Mouse (Mus musculus): ENCODE data around the gene Ccl28. TPM values are rescaled to one million over a fixed set of nuclear protein-coding genes. Genes with fewer than 3 reads are reported as not detected.

Ccl28 gene
- total and polyA plus RNA-seq, 2 experiments from 2014 or later, result 0.05 TPM; not detected in 1

- H3K4me1 ChIP-seq (ENCODE audit: control insufficient read depth, insufficient read depth), result no peaks in the 10 kb centered on the region
- H3K27me3 ChIP-seq (ENCODE audit: control insufficient read depth, insufficient read depth, low read length), result no peaks in the 10 kb centered on the region
- no peak for DNase-seq (ENCODE audit: low spot score)
- no peaks in the 10 kb centered on the region for H3K9me3 ChIP-seq (replicated peaks; ENCODE audit: control insufficient read depth, low read length)
- ATAC-seq (ENCODE audit: insufficient read depth, low read depth), result no peak
- no peak overlapping the region for H3K4me3 ChIP-seq (ENCODE audit: low read depth, low read length)
- 45% methylated on average over 2 of the region's 2 CpGs for WGBS
- no peak overlapping the region for H3K27ac ChIP-seq (ENCODE audit: low read depth)
- H3K36me3 ChIP-seq (replicated peaks; ENCODE audit: control insufficient read depth, insufficient read depth, low read length), result no peaks in the 10 kb centered on the region
- H3K4me2 ChIP-seq (ENCODE audit: low read depth, low read length), result no peak overlapping the region
- no peak overlapping the region for H3K9ac ChIP-seq (replicated peaks; ENCODE audit: low read depth, low read length)
- no peak for TF ChIP-seq CTCF (IDR thresholded peaks at IDR 0.05; ENCODE audit: low read depth)
- no peak for TF ChIP-seq EP300 (IDR thresholded peaks at IDR 0.05; ENCODE audit: low read depth)
These were observed 11.9 kb downstream of the Ccl28 start for GRCm38 (mm10) chr13:119635496-119635895.

- H3K27me3 ChIP-seq (ENCODE audit: control insufficient read depth, insufficient read depth, low read length), result no peaks in the 10 kb centered on the region
- no peak overlapping the region for H3K27ac ChIP-seq (ENCODE audit: low read depth)
- no peak overlapping the region for H3K9ac ChIP-seq (replicated peaks; ENCODE audit: low read depth, low read length)
- no peak overlapping the region for H3K4me2 ChIP-seq (ENCODE audit: low read depth, low read length)
- H3K4me3 ChIP-seq (ENCODE audit: low read depth, low read length), result no peak overlapping the region
- WGBS, result 64% methylated on average over 4 of the region's 4 CpGs
- no peak for DNase-seq (ENCODE audit: low spot score)
- TF ChIP-seq CTCF (IDR thresholded peaks at IDR 0.05; ENCODE audit: low read depth) (no peak), EP300 (IDR thresholded peaks at IDR 0.05; ENCODE audit: low read depth) (no peak)
- no peaks in the 10 kb centered on the region for H3K4me1 ChIP-seq (ENCODE audit: control insufficient read depth, insufficient read depth)
- H3K36me3 ChIP-seq (replicated peaks; ENCODE audit: control insufficient read depth, insufficient read depth, low read length), result no peaks in the 10 kb centered on the region
- no peaks in the 10 kb centered on the region for H3K9me3 ChIP-seq (replicated peaks; ENCODE audit: control insufficient read depth, low read length)
- ATAC-seq (ENCODE audit: insufficient read depth, low read depth), result no peak
These were observed 14.2 kb downstream of the Ccl28 start for GRCm38 (mm10) chr13:119637837-119638236.

- no peak for TF ChIP-seq EP300 (IDR thresholded peaks at IDR 0.05; ENCODE audit: low read depth)
- TF ChIP-seq CTCF (IDR thresholded peaks at IDR 0.05; ENCODE audit: low read depth), result no peak
- H3K36me3 ChIP-seq (replicated peaks; ENCODE audit: control insufficient read depth, insufficient read depth, low read length), result no peaks in the 10 kb centered on the region
- H3K9ac ChIP-seq (replicated peaks; ENCODE audit: low read depth, low read length), result no peak overlapping the region
- no peaks in the 10 kb centered on the region for H3K4me1 ChIP-seq (ENCODE audit: control insufficient read depth, insufficient read depth)
- DNase-seq (ENCODE audit: low spot score) (no peak), ATAC-seq (ENCODE audit: insufficient read depth, low read depth) (no peak)
- 78% methylated on average over 5 of the region's 5 CpGs for WGBS
- no peaks in the 10 kb centered on the region for H3K9me3 ChIP-seq (replicated peaks; ENCODE audit: control insufficient read depth, low read length)
- no peaks in the 10 kb centered on the region for H3K27me3 ChIP-seq (ENCODE audit: control insufficient read depth, insufficient read depth, low read length)
- H3K4me2 ChIP-seq (ENCODE audit: low read depth, low read length), result no peak overlapping the region
- H3K4me3 ChIP-seq (ENCODE audit: low read depth, low read length), result no peak overlapping the region
- no peak overlapping the region for H3K27ac ChIP-seq (ENCODE audit: low read depth)
These were observed 14.8 kb downstream of the Ccl28 start for GRCm38 (mm10) chr13:119638449-119638848.

- Histone ChIP-seq H3K36me3 (replicated peaks; ENCODE audit: control insufficient read depth, insufficient read depth, low read length) (no peaks in the 10 kb centered on the region), H3K27ac (ENCODE audit: low read depth) (no peak overlapping the region), H3K4me2 (ENCODE audit: low read depth, low read length) (no peak overlapping the region), H3K4me3 (ENCODE audit: low read depth, low read length) (no peak overlapping the region), H3K9me3 (replicated peaks; ENCODE audit: control insufficient read depth, low read length) (no peaks in the 10 kb centered on the region), H3K27me3 (ENCODE audit: control insufficient read depth, insufficient read depth, low read length) (no peaks in the 10 kb centered on the region), H3K9ac (replicated peaks; ENCODE audit: low read depth, low read length) (no peak overlapping the region), H3K4me1 (ENCODE audit: control insufficient read depth, insufficient read depth) (no peaks in the 10 kb centered on the region)
- 60% methylated on average over 5 of the region's 5 CpGs for WGBS
- no peak for DNase-seq (ENCODE audit: low spot score)
- TF ChIP-seq CTCF (IDR thresholded peaks at IDR 0.05; ENCODE audit: low read depth) (no peak), EP300 (IDR thresholded peaks at IDR 0.05; ENCODE audit: low read depth) (no peak)
- no peak for ATAC-seq (ENCODE audit: insufficient read depth, low read depth)
These were observed 15.7 kb downstream of the Ccl28 start for GRCm38 (mm10) chr13:119639302-119639701.

- Histone ChIP-seq H3K4me1 (ENCODE audit: control insufficient read depth, insufficient read depth) (no peaks in the 10 kb centered on the region), H3K9ac (replicated peaks; ENCODE audit: low read depth, low read length) (no peak overlapping the region), H3K27ac (ENCODE audit: low read depth) (no peak overlapping the region), H3K27me3 (ENCODE audit: control insufficient read depth, insufficient read depth, low read length) (no peaks in the 10 kb centered on the region), H3K36me3 (replicated peaks; ENCODE audit: control insufficient read depth, insufficient read depth, low read length) (no peaks in the 10 kb centered on the region), H3K4me2 (ENCODE audit: low read depth, low read length) (no peak overlapping the region), H3K9me3 (replicated peaks; ENCODE audit: control insufficient read depth, low read length) (no peaks in the 10 kb centered on the region), H3K4me3 (ENCODE audit: low read depth, low read length) (no peak overlapping the region)
- 38% methylated on average over 4 of the region's 4 CpGs for WGBS
- TF ChIP-seq EP300 (IDR thresholded peaks at IDR 0.05; ENCODE audit: low read depth), result no peak
- peak; percentile 47 for TF ChIP-seq CTCF (IDR thresholded peaks at IDR 0.05; ENCODE audit: low read depth)
- ATAC-seq (ENCODE audit: insufficient read depth, low read depth) (no peak), DNase-seq (ENCODE audit: low spot score) (peak; percentile 13)
These were observed 16.9 kb downstream of the Ccl28 start for GRCm38 (mm10) chr13:119640504-119640903.

GRCm38 (mm10) chr13:119641145-119641544, 17.5 kb downstream of the Ccl28 start:
- DNase-seq (ENCODE audit: low spot score), result no peak
- ATAC-seq (ENCODE audit: insufficient read depth, low read depth), result no peak
- Histone ChIP-seq H3K4me2 (ENCODE audit: low read depth, low read length) (no peak overlapping the region), H3K4me1 (ENCODE audit: control insufficient read depth, insufficient read depth) (no peaks in the 10 kb centered on the region), H3K9ac (replicated peaks; ENCODE audit: low read depth, low read length) (no peak overlapping the region), H3K4me3 (ENCODE audit: low read depth, low read length) (no peak overlapping the region), H3K36me3 (replicated peaks; ENCODE audit: control insufficient read depth, insufficient read depth, low read length) (no peaks in the 10 kb centered on the region), H3K9me3 (replicated peaks; ENCODE audit: control insufficient read depth, low read length) (no peaks in the 10 kb centered on the region), H3K27me3 (ENCODE audit: control insufficient read depth, insufficient read depth, low read length) (no peaks in the 10 kb centered on the region), H3K27ac (ENCODE audit: low read depth) (peak overlapping the region; percentile 30; the same call in 1 of the 2 replicates)
- TF ChIP-seq CTCF (IDR thresholded peaks at IDR 0.05; ENCODE audit: low read depth) (no peak), EP300 (IDR thresholded peaks at IDR 0.05; ENCODE audit: low read depth) (no peak)
- 59% methylated on average over 7 of the region's 7 CpGs for WGBS

All from heart, postnatal 0 days (tissue).